Mouse (Mus musculus): ENCODE data around the gene Meaf6. TPM values are rescaled to one million over a fixed set of nuclear protein-coding genes. Genes with fewer than 3 reads are reported as not detected.

Gene Meaf6
- polyA plus RNA-seq, 1 experiment from 2014 or later, result 149 TPM

DNA sequence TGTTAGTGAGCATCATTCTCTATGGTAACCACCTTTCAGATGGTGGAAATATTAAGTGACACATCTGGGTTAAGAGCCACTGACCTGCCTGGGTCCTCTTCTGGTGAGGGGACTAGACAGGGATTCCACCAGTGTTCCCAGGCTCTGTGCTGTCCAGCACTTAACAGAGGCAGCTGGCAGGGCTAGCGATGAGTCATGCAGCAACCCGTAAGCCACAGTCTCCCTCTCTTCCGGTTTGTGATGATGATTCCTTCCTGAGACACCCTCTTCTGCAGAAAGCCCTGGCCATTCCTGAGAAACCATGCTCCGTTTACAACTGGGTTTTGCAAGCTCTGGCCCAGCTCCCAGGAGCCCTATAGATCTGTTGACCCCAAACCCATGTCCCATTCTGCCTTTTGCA lies 46.6 kb downstream of the Meaf6 start:
- no peak overlapping the region for H3K9ac ChIP-seq
- H3K27me3 ChIP-seq, result peaks cover 14% of the 10 kb centered on the region
- no peak for ATAC-seq (ENCODE audit: low FRiP score, low read depth)
- H3K4me1 ChIP-seq (replicated peaks), result peaks cover 17% of the 10 kb centered on the region
- no peak overlapping the region for H3K4me3 ChIP-seq
- WGBS, result 85% methylated on average over 4 of the region's 4 CpGs
- no peaks in the 10 kb centered on the region for H3K36me3 ChIP-seq
- H3K27ac ChIP-seq (replicated peaks), result no peak overlapping the region
- no peak overlapping the region for H3K4me2 ChIP-seq
- H3K9me3 ChIP-seq, result no peaks in the 10 kb centered on the region

DNA sequence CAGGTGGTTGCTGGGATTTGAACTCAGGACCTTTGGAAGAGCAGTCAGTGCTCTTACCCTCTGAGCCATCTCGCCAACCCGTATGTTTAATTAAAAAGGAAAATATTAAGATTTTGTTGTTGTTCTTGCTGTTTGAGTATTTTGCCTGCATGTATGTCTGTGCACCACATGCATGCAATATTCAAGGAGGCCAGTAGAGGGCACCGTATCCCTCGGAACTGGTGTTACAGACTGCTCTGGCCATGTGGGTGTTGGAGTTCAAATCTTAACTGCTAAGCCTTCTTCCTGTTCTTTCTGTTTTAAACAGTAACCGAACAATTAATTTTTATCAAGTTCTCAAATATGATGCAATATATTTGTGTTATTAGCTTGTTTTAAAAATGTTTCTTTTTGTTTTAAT lies 47.5 kb downstream of the Meaf6 start:
- 20% methylated on average over 5 of the region's 5 CpGs for WGBS

DNA sequence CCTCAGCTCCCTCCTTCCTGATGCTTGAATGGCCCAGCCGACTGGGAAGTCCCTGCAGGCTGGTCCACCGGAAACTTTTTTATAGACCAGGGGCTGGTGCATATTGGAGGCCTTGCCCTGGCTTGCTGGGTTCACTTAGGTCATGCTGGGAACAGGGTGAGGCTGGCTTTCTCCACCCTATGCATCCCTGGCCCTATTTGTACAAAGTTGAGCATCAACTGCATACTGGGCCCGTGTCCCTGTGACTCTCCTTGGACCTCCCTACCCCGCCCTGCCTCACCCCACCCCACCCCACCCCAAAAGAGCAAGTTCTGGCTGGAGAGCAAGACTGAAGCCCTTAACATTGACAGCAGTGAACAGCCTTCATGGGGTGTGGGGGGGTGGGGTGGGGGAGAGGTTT lies 49.3 kb downstream of the Meaf6 start:
- no peak for ATAC-seq (ENCODE audit: low FRiP score, low read depth)
- H3K4me2 ChIP-seq, result no peak overlapping the region
- 85% methylated on average over 4 of the region's 4 CpGs for WGBS

More for the DNA sequence above, 47.5 kb downstream of the Meaf6 start:
- no peak for ATAC-seq (ENCODE audit: low FRiP score, low read depth)
- Histone ChIP-seq H3K4me2 (no peak overlapping the region), H3K4me3 (no peak overlapping the region), H3K4me1 (replicated peaks) (peaks cover 9% of the 10 kb centered on the region), H3K27ac (replicated peaks) (no peak overlapping the region), H3K9ac (no peak overlapping the region), H3K36me3 (no peaks in the 10 kb centered on the region), H3K9me3 (no peaks in the 10 kb centered on the region), H3K27me3 (peaks cover 5% of the 10 kb centered on the region)

DNA sequence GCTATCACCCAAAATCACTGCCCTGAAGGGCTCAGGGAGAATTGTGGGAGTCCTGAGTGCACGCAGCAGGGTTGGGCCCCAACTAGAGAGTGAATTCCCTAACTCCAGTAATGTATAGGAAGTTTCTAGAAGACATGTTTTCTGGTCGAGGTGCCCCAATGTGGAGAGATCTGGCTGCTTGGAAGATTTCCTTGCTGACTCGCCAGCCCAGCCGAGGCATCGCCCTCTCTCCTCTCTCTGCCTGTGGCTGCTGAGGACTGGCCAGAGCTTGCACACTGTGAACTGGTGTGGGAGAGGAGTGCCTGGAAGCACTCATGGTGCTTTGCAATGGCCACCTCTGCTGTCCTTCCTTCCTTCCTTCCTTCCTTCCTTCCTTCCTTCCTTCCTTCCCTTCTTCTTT lies 49.7 kb downstream of the Meaf6 start:
- no peak for ATAC-seq (ENCODE audit: low FRiP score, low read depth)
- H3K4me2 ChIP-seq, result no peak overlapping the region
- WGBS, result 78% methylated on average over 5 of the region's 5 CpGs
- H3K9me3 ChIP-seq, result no peaks in the 10 kb centered on the region
- H3K36me3 ChIP-seq, result no peaks in the 10 kb centered on the region
- no peak overlapping the region for H3K4me3 ChIP-seq
- H3K27me3 ChIP-seq, result no peaks in the 10 kb centered on the region
- no peak overlapping the region for H3K27ac ChIP-seq (replicated peaks)
- no peak overlapping the region for H3K9ac ChIP-seq
- H3K4me1 ChIP-seq (replicated peaks), result no peaks in the 10 kb centered on the region

More for the DNA sequence above, 49.3 kb downstream of the Meaf6 start:
- Histone ChIP-seq H3K4me1 (replicated peaks) (no peaks in the 10 kb centered on the region), H3K27me3 (no peaks in the 10 kb centered on the region), H3K4me3 (no peak overlapping the region), H3K9me3 (no peaks in the 10 kb centered on the region), H3K9ac (no peak overlapping the region), H3K36me3 (no peaks in the 10 kb centered on the region), H3K27ac (replicated peaks) (no peak overlapping the region)

DNA sequence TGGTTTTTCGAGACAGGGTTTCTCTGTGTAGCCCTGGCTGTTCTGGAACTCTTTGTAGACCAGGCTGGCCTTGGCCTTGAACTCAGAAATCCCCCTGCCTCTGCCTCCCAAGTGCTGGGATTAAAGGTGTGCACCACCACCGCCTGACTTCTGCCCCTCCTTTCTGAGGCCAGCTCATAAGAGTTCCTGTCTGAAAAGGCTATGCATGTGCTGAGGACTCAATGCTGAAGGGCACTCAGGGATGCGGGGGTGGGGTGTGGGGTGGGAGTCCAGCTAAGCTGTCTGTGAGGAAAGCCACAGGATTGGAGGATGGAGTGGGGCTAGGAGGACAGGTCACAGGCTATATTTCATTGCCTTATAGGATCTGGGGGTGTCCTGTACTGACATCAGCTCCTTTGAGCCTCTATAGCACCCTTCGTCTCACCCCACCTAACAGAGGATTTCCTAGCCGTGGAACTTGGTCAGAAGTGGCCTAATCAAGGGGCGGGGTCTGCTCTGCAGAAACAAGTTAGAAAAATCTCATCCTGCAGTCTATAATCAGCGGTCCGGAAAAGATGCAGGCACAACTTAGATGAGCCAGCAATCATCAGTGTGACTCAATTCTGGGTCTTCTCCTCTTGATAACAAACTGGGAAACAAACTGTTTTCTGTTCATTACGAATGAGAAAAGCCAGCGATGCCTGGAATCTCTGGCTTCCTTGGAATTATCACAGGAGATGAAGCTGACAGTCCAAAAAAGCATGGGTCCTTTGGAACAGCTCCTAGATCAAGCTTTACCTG lies 50.3 kb downstream of the Meaf6 start:
- no peak for ATAC-seq (ENCODE audit: low FRiP score, low read depth)
- no peak overlapping the region for H3K27ac ChIP-seq (replicated peaks)
- H3K4me3 ChIP-seq, result no peak overlapping the region
- H3K9ac ChIP-seq, result no peak overlapping the region
- no peaks in the 10 kb centered on the region for H3K9me3 ChIP-seq
- H3K4me1 ChIP-seq (replicated peaks), result no peaks in the 10 kb centered on the region
- no peak overlapping the region for H3K4me2 ChIP-seq
- H3K36me3 ChIP-seq, result no peaks in the 10 kb centered on the region
- H3K27me3 ChIP-seq, result no peaks in the 10 kb centered on the region
- 82% methylated on average over 10 of the region's 10 CpGs for WGBS

DNA sequence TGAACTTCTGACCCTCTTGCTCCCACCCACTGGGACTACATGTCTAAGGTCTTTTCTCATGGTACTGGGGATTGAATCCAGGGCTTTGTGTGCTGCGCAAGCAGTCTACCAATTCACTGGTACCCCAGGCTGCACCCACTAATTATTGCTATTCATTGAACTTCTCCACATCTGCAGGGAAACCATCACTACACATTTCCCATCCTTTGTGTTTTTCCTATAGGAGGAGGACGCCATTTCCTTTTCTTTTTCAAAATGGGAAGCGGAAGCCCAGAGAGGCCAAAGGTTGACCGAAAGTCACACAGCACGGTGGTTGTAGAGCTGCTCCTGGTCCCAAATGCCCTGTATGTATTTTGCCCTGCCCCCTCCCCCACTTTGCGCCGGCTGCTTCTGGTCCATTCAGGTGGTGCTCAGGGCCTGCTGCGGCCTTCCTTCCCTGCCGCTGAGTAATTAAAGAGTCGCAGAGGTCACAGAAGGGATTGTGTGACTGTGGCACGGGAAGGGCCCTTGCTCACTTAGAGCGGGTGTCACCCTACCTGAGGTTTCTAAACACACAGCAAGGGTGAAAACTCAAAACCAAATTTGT lies 51.5 kb downstream of the Meaf6 start:
- no peak overlapping the region for H3K27ac ChIP-seq (replicated peaks)
- no peak overlapping the region for H3K9ac ChIP-seq
- H3K36me3 ChIP-seq, result no peaks in the 10 kb centered on the region
- H3K4me3 ChIP-seq, result no peak overlapping the region
- H3K4me1 ChIP-seq (replicated peaks), result no peaks in the 10 kb centered on the region
- 0 out of 2 replicates have a peak, but pooled peaks cover 3% of the 10 kb centered on the region for H3K27me3 ChIP-seq
- no peaks in the 10 kb centered on the region for H3K9me3 ChIP-seq
- ATAC-seq (ENCODE audit: low FRiP score, low read depth), result no peak
- no peak overlapping the region for H3K4me2 ChIP-seq
- WGBS, result 59% methylated on average over 12 of the region's 12 CpGs

DNA sequence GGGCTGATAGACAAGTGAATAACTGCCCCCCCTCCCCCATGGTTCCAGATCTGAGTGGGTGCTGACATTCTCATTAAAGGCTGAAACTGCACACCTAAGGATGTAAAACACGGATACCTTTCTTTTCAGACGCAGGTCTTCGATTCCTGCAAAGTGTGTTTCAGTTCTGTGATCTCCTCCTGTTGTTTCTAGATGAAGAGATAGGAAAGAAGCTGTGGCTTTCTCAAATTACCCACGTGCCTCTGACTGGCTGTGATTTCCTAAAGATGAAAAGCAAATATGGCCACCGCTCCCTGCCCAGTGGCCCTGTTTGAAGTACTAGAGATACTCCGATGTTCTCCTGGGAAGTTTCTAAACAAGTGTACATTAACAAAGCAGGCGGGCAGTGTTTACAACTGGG lies 53.4 kb downstream of the Meaf6 start:
- Histone ChIP-seq H3K27ac (replicated peaks) (no peak overlapping the region), H3K9me3 (no peaks in the 10 kb centered on the region), H3K4me1 (replicated peaks) (no peaks in the 10 kb centered on the region), H3K4me3 (no peak overlapping the region), H3K4me2 (no peak overlapping the region), H3K27me3 (peaks cover 8% of the 10 kb centered on the region; the same call in 1 of the 2 replicates), H3K9ac (no peak overlapping the region), H3K36me3 (no peaks in the 10 kb centered on the region)
- no peak for ATAC-seq (ENCODE audit: low FRiP score, low read depth)
- 89% methylated on average over 7 of the region's 7 CpGs for WGBS

DNA sequence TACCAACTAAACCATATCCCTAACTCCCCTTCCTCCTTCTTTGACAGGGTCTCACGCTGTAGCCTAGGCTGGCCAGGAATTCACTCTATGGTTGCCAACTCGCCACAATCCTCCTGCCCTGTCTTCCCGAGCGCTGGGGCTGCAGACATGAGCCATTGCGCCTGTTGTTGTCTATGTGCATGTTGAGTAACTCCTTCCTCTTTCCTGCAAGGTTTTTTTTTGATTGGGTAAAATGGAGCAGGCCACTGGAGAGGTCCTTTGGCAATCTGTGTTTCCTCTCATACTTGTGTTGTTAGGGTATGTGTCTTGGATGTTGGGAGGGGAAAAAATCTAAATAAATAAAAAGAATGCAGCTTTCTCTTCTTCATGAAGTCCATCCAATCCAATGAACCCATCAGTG lies 59.3 kb downstream of the Meaf6 start:
- no peaks in the 10 kb centered on the region for H3K9me3 ChIP-seq
- H3K4me2 ChIP-seq, result no peak overlapping the region
- no peak overlapping the region for H3K4me3 ChIP-seq
- H3K36me3 ChIP-seq, result no peaks in the 10 kb centered on the region
- no peak overlapping the region for H3K27ac ChIP-seq (replicated peaks)
- WGBS, result 68% methylated on average over 5 of the region's 5 CpGs
- H3K9ac ChIP-seq, result no peak overlapping the region
- peaks cover 9% of the 10 kb centered on the region for H3K4me1 ChIP-seq (replicated peaks)
- peaks cover 22% of the 10 kb centered on the region; the same call in 1 of the 2 replicates for H3K27me3 ChIP-seq
- ATAC-seq (ENCODE audit: low FRiP score, low read depth), result no peak

DNA sequence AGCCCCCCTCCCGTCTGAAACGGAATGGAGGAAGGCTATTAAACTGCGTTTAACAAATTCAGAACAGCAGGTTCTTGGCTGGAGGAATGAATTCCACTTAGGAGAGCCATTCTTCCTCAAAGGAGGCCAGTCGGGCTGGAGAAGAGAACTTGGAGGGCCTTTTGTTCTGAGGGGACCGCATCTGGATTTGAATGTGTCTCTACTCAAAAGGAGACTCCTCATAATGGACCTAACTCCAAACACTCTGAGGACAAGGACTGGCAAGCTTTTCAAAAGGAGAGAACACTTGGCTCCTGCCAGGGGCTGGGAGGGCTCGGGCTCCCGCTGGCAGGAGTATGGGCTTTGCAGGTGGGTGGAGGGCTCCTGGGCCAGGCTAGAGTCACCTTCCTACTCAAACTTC lies 59.7 kb downstream of the Meaf6 start:
- no peak for ATAC-seq (ENCODE audit: low FRiP score, low read depth)
- Histone ChIP-seq H3K4me2 (no peak overlapping the region), H3K27me3 (peaks cover 22% of the 10 kb centered on the region; the same call in 1 of the 2 replicates), H3K36me3 (no peaks in the 10 kb centered on the region), H3K4me1 (replicated peaks) (peaks cover 9% of the 10 kb centered on the region), H3K9ac (no peak overlapping the region), H3K27ac (replicated peaks) (no peak overlapping the region), H3K9me3 (no peaks in the 10 kb centered on the region), H3K4me3 (no peak overlapping the region)
- WGBS, result 6% methylated on average over 7 of the region's 7 CpGs

DNA sequence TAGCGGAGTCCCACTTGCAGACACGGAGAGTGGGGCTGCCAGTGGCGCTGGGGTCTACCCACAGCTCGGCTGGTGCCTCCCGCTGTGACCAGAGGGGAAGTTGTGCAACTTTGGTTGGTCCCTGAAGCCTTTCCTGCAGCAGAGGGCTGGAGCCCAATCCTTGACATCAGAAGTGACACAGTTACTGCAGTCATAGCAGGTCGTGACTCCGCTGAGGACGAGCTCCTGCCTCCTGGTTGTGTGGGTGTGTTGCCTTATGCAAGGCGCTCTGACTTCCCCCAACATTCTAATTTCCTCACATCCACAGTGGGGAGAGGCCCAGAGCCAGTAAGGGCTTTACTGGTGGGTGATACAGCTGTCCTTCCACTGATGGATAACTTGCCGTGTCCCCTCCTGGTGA lies 60.3 kb downstream of the Meaf6 start:
- WGBS, result 28% methylated on average over 10 of the region's 10 CpGs
- H3K4me1 ChIP-seq (replicated peaks), result peaks cover 12% of the 10 kb centered on the region
- H3K4me3 ChIP-seq, result no peak overlapping the region
- no peak overlapping the region for H3K9ac ChIP-seq
- H3K27me3 ChIP-seq, result peaks cover 22% of the 10 kb centered on the region; the same call in 1 of the 2 replicates
- no peak overlapping the region; the same call in 1 of the 2 replicates for H3K4me2 ChIP-seq
- H3K9me3 ChIP-seq, result no peaks in the 10 kb centered on the region
- no peak overlapping the region for H3K27ac ChIP-seq (replicated peaks)
- no peak for ATAC-seq (ENCODE audit: low FRiP score, low read depth)
- no peaks in the 10 kb centered on the region for H3K36me3 ChIP-seq

DNA sequence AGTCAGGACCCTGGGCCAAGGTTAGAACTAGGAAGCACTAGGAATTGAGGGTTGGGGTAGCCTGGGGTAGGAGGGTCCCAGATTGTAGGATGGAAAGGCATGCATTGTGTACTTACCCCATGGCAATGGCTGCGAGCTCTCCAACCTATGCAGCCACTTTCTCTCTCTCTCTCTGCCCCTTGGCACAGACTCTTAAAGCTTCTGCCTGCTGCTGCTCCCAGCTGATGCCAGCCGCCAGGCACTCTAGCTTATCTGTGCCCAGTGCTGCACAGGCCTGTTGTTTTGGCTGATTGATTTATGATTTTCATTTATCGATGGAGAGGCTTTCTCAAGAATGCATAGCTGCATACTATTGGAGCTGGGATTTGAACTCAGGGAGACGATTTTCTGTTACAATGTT lies 63.0 kb downstream of the Meaf6 start:
- Histone ChIP-seq H3K4me1 (replicated peaks) (peaks cover 12% of the 10 kb centered on the region), H3K27ac (replicated peaks) (no peak overlapping the region), H3K4me3 (no peak overlapping the region), H3K36me3 (no peaks in the 10 kb centered on the region), H3K4me2 (no peak overlapping the region), H3K9me3 (no peaks in the 10 kb centered on the region), H3K27me3 (peaks cover 20% of the 10 kb centered on the region; the same call in 1 of the 2 replicates), H3K9ac (no peak overlapping the region)
- no peak for ATAC-seq (ENCODE audit: low FRiP score, low read depth)
- WGBS, result 79% methylated on average over 4 of the region's 4 CpGs

DNA sequence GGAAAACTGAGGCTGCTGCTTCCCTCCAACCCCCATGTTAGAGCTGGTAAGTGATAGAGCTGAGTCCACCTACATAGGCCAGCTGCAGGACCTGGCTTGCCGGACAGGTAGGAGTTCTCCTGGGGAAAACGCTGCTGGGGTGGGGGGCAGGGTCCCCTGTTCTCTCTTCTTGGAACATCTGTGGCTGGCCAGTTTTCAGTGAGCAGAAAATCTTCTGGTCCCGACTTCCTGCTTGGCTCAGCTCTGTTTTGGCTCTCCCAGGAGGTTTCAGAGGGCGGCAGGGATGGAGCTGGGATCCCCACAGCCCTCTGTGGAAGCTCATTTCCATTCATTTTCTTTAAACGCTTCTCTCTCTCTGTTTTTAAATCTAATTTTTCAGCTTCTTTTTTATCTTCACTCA lies 64.5 kb downstream of the Meaf6 start:
- WGBS, result 33% methylated on average over 5 of the region's 5 CpGs
- H3K4me3 ChIP-seq, result no peak overlapping the region
- H3K27ac ChIP-seq (replicated peaks), result no peak overlapping the region; the same call in 1 of the 2 replicates
- no peaks in the 10 kb centered on the region for H3K36me3 ChIP-seq
- H3K4me2 ChIP-seq, result no peak overlapping the region
- no peak for ATAC-seq (ENCODE audit: low FRiP score, low read depth)
- H3K9ac ChIP-seq, result no peak overlapping the region
- no peaks in the 10 kb centered on the region for H3K9me3 ChIP-seq
- H3K27me3 ChIP-seq, result 0 out of 2 replicates have a peak, but pooled peaks cover 15% of the 10 kb centered on the region
- peaks cover 12% of the 10 kb centered on the region for H3K4me1 ChIP-seq (replicated peaks)
